Mouse (Mus musculus): Measurements from ENCODE around the gene Pknox2.

- TF ChIP-seq CTCF (IDR thresholded peaks at IDR 0.05; ENCODE audit: low read depth), result no peak
- no peak for TF ChIP-seq EP300 (IDR thresholded peaks at IDR 0.05; ENCODE audit: low read depth)
Observed at GRCm38 (mm10) chr9:36883569-36883968, 263.6 kb downstream of the Pknox2 start.

Measured in liver, postnatal 0 days (tissue).